Mouse (Mus musculus) cerebellum, postnatal 4 days (tissue): ENCODE measurements at regions not wholly inside any gene's neighbourhood (a gene's known extent, or its start where the extent isn't known, plus 50 kb on each side); places are given as distances from the start of the nearest gene placed in this dataset.

ENCODE experiments used
- DNase-seq, 2 experiments: peaks; one replicate each; pipeline ENCODE4 v3.0.0; 2022; ENCODE audit warnings: low spot score in 2 of 2, mixed read lengths in 1 of 2

GRCm38 (mm10) chr11:112106891-112107290, 675.1 kb upstream of the Sox9 start:
- DNase-seq = no peak

GRCm38 (mm10) chr11:112107314-112107713, 674.7 kb upstream of the Sox9 start:
- no peak for DNase-seq

GRCm38 (mm10) chr11:112121026-112121425, 661.0 kb upstream of the Sox9 start:
- DNase-seq = no peak

DNA sequence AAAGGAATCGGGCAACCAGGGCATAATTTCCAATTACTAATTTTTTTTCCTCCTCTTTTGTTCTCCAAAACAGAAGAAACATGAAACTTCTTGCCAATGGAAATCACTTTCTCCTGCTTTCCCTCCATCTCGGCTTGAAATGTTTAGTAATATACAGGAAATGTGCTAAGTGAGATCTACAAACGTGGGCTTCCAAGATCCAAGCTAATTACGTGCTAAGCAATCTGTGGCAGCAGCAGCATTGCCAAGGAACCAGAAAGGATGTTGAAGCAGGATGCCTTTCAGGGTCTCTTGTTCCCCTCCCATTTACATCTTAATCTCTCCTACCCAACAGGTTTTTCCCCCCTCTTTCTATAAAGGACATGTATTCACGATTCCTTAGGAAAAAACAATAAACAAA, 660.2 kb upstream of the Sox9 start:
- no peak for DNase-seq

GRCm38 (mm10) chr11:112125249-112125933, 656.6 kb upstream of the Sox9 start:
- DNase-seq = no peak

DNA sequence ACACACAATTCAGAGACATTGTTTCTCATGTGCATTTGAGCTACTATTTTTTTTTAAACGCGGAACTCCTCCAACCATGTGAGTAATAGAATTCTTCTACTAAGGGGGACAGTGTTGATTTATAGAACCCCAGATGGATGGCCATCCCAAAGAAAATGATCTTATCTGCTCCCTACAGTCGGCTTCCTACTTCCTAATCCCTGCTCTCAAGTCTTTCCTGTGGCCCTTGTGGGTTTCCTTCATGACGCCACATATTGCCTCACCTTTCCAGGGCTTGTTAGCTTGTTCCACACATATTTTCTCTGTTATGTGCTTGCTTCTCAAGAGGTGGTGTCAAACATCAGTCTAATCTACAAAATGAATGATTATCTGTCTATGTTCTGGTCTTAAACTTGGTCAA, 651.9 kb upstream of the Sox9 start:
- no peak for DNase-seq

DNA sequence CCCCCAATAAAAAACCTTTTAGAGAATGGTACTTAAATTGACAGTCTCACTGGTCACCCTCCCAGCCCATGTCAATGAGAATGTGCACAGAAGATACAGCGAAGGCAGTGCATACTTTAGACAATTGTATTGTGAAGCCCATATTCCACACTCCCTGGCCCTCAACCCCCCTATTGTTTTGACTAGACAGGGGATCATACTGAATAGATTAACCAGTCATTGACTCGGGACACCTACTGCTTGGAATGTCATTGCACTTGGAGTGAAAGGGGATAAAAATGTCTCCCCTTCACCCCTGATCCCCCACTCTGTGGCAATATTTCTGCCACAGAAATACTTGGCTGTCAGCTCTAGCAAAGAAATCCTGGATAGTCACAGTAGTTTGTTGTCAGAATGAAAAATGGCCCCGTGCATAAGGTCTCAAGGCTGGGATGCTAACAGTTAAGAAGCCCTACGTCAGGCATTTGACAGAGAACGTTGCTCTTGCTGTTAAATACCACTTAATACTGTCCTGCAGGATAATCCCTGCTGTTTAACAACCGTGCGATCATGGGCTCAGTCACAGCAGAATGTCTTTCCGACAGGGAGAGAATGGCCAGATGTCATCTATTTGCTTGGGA, 644.5 kb upstream of the Sox9 start:
- DNase-seq = no peak

- no peak for DNase-seq
Observed at GRCm38 (mm10) chr11:112140058-112140457, 642.0 kb upstream of the Sox9 start.

DNA sequence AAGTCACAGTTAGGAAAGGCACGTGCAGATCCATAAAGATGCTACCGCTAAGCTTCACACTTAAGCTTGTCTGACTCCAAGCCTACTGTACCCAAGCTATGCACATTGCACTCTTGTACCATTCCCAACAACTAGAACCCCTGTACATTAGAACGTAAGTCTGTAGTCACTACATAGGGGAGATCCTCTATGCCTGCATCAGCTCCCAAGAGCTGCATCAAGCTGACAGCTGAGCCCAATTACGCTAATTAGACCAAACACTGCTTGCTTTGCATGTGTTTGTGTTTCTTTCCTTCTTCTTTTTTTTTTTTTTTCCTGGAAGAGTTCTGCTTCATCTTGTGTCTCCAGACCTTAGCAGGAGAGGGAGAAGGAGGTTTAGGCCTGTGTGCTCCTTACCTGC, 641.5 kb upstream of the Sox9 start:
- DNase-seq = no peak

GRCm38 (mm10) chr11:112140912-112141311, 641.1 kb upstream of the Sox9 start:
- DNase-seq = no peak

DNA sequence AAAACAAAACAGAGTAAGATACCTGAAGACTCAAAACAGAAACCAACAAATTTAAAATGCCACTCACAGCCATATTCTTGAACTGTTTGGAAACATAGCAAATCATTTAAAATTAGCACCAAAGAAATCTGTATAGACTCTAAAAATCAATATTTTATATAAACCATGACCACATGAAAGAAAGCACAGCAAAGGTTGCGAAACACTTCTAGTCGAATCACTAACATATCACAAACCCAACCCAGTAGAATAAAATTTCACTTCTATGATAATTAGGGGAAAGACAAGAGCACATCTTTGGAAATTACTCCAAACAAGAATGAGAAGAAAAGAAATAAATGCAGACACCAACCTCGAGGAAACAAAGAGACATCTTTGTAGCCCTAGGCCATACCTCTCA, 630.0 kb upstream of the Sox9 start:
- no peak for DNase-seq

- no peak for DNase-seq
Observed at GRCm38 (mm10) chr11:112153198-112153597, 628.8 kb upstream of the Sox9 start.

GRCm38 (mm10) chr11:112154712-112155319, 627.2 kb upstream of the Sox9 start:
- no peak for DNase-seq

DNA sequence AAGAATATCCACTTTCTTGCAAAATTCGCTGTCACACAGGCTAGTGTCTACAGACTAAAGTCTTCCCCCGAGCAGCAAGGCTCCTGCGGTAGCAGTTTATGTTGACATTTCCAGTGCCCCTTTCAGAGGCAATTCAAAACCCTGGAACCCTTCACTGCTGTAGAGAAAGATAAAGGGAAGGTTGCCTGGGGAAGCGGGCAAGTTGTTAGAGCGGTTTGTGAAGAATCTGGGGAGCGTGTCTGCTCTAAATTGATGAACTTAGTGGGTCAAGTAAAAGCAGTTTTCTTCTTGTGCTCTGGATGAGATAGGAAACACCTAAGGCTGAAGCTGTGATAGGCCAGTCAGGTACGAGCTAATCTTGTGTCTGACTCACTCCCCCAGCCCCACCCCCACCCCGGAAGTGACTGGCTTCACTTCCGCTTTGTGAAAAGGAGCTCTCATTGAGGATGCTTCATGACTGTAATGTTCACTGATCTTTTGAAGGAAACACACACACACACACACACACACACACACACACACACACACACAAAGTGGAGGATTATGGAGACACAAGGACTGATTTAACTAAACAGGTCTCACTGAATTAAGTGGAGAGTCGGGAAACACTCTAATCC, 626.6 kb upstream of the Sox9 start:
- no peak for DNase-seq

DNA sequence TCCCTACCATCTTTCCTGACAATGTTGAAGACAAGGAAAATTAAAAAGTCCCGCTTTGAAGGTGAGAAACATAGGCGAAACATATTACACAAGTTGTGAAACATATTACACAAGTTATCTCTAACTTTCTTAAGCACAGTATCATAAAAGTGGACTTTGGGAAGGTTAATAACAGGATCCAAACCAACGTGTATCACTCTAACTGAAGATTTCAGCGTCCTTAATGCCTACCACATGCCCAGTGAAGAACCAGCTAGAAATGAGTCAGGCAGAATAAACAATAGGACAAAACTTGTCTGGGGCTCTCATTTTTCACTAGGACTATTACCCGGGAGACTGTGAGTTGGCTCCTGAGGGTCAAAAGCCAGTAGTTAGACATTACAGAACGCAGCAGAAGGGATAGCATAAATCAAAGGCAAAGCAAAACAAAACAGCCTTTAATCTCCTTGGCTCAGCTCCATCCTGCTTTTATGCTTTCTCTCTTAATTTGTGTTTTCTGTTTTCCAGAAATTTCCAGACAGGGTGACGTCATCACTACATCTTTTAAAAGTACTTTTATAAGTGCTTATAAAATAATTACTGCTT, 618.3 kb upstream of the Sox9 start:
- no peak for DNase-seq

- DNase-seq = no peak
Observed at GRCm38 (mm10) chr11:112173585-112173984, 608.4 kb upstream of the Sox9 start.

DNA sequence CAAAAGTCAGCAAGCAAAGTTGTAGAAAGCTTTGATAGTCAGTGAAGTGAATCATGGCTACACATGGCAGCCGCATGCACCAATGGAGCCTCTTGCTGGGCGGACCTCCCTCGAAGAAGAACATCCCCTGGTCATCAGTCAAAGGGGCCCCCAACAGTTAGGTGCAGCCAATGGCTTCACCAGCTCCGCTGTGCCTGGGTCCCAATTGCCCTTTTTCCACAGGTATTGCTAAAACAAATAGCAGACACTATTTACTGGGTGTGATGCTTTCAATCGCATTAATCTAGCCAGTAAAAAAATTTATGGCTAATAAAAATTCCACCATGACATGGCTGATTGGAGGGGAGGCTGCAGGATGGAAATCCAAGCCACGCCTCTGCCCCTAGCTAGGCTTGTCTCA, 606.7 kb upstream of the Sox9 start:
- no peak for DNase-seq

DNA sequence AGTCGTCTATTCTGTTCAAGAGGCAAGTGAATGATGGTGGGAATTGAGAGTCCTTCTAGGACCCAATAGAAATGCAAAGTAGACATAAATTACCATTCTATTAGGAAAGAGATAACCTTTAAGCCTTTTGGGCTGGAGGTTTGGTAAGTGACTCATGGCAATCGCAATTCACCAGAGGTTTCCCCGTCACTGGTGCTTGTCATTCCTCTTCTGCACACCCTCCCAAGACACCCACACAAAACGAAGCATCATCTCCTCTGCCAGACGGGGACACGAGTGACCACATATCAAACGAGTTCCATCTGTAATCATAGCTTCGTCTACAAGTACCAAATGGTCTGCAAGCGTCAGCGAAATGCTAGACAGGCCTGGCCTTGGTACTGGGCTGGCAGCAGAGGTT, 601.4 kb upstream of the Sox9 start:
- DNase-seq = no peak

GRCm38 (mm10) chr11:112197620-112198268, 584.3 kb upstream of the Sox9 start:
- no peak for DNase-seq

DNA sequence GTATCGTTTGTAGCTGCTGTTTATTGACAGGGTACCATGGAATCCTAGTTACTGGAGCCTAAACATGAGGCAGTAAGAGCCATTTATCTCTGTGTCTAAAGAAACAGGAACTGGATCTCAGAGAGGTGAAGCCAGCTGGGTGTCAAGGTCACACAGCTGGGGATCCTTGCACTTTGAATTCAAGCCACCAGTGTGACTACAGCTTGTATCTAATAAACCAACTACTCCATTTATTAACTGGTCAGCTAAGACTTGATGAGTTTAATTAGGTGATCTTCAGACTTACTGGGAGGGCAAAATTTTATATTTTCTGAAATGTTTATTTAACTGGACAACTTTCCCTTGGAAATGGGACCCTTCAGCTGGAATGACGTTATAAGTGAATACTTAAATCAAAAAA, 577.5 kb upstream of the Sox9 start:
- DNase-seq = no peak

- DNase-seq = peak in 1 of 2 experiments; percentile 38
Observed at GRCm38 (mm10) chr11:112209414-112209813, 572.6 kb upstream of the Sox9 start.
